Mouse (Mus musculus) midbrain, embryonic 15.5 days (tissue): Measurements from ENCODE around the gene Ccdc97. TPM values are rescaled to one million over a fixed set of nuclear protein-coding genes. Genes with fewer than 3 reads are reported as not detected.

Experiments
- ATAC-seq: fragments of 200-750 bp; cut with Nextera tagmentation; replicated peaks from 2 replicates; pipeline ENCODE4 v1.8.0; 2017; ENCODE audit warnings: moderate TSS enrichment
- H3K27ac ChIP-seq: fragments of 300-500 bp; sonication (generic); 2 replicates; pipeline ENCODE4 v1.5.1; 2015; ENCODE audit warnings: mild to moderate bottlenecking, inconsistent platforms
- H3K27me3 ChIP-seq: fragments of 300-500 bp; sonication (generic); replicated peaks from 2 replicates; pipeline ENCODE4 v1.6.1; 2015; ENCODE audit warnings: inconsistent platforms
- H3K36me3 ChIP-seq: fragments of 300-500 bp; sonication (generic); replicated peaks from 2 replicates; pipeline ENCODE4 v1.6.1; 2015; ENCODE audit warnings: inconsistent platforms
- H3K4me1 ChIP-seq: fragments of 300-500 bp; sonication (generic); 2 replicates; pipeline ENCODE4 v1.6.1; 2015; ENCODE audit warnings: inconsistent platforms
- H3K4me2 ChIP-seq: fragments of 300-500 bp; sonication (generic); 2 replicates; pipeline ENCODE4 v1.6.1; 2015; ENCODE audit warnings: inconsistent platforms, mild to moderate bottlenecking, moderate library complexity
- H3K4me3 ChIP-seq: fragments of 300-500 bp; sonication (generic); 2 replicates; pipeline ENCODE4 v1.5.1; 2015; ENCODE audit warnings: mild to moderate bottlenecking, inconsistent platforms
- H3K9ac ChIP-seq: fragments of 300-500 bp; sonication (generic); 2 replicates; pipeline ENCODE4 v1.6.1; 2015; ENCODE audit warnings: mild to moderate bottlenecking, inconsistent platforms
- H3K9me3 ChIP-seq: fragments of 300-500 bp; sonication (generic); 2 replicates; pipeline ENCODE4 v1.6.1; 2016; ENCODE audit warnings: inconsistent platforms
- WGBS: fragments of 180-500 bp; shearing (Covaris S2); methylation state at CpG from one replicate; pipeline ENCODE4 v1.1.7; 2015; ENCODE audit warnings: mixed read lengths; 5-methylcytosine and 5-hydroxymethylcytosine counted together
- polyA plus RNA-seq: library from polyadenylated mRNA; unstranded; fragments of >200 nt; fragmentation: Nextera tagmentation; extraction: Ambion mirVana; gene quantifications from 2 replicates; pipeline ENCODE4 v1.2.1, GENCODE M21; 2015

The Ccdc97 gene
- polyA plus RNA-seq, 1 experiment from 2014 or later: 40.2 TPM

DNA sequence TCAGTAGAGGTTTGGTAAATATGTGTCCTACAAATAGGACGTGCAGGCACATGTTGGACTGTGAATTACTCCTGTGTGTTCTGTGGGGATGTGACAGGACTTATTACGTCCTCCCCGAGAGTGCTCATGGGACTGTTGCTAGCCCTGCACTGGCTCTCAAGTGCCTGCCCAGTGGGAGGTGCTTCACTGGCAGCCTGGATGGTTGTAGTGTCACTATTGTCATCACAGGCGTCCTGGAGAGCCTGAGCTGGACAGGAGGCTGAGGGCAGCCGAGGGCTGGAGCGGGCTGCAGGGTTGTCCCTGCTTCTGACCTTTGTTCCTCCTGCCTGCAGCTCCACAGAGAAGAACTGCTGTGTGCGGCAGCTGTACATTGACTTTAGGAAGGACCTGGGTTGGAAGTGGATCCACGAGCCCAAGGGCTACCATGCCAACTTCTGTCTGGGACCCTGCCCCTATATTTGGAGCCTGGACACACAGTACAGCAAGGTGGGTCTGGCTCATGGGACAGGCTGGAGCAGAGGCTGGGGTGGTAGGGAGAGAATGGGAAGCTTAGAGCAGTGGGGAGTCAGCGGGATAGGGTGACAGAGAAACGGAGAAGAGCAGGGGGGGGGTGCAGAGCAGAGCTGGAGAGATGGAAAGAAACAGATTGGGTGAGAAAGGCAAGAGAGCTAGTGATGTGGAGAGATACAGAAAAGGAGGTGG lies 14.9 kb downstream of the Ccdc97 start:
- Histone ChIP-seq H3K9me3 (no peaks in the 10 kb centered on the region), H3K4me2 (peak overlapping the region; percentile 72), H3K4me3 (peak overlapping the region; percentile 39), H3K4me1 (peaks cover 14% of the 10 kb centered on the region), H3K27me3 (peaks cover 10% of the 10 kb centered on the region; the same call in 1 of the 2 replicates), H3K27ac (no peak overlapping the region), H3K36me3 (no peaks in the 10 kb centered on the region), H3K9ac (no peak overlapping the region)
- peak; percentile 53 for ATAC-seq
- 20% methylated on average over 10 of the region's 10 CpGs for WGBS

DNA sequence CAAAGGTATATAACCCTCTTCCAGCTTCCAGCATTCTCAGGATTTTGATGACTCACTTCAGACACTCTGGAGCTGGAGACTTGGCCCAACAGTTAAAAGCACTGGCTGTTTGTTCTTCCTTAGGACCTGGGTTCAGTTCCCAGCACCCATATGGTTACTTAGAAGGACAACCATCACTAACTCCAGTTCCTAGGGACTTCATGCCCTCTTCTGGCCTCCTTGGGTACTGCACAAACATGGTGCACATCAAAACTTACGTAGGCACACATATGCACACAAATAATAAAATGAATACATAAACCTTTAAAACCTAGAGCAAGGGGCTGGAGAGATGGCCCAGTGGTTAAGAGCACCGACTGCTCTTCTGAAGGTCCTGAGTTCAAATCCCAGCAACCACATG lies 16.5 kb downstream of the Ccdc97 start:
- no peak overlapping the region for H3K27ac ChIP-seq
- no peak for ATAC-seq
- H3K4me2 ChIP-seq: no peak overlapping the region
- H3K27me3 ChIP-seq: peaks cover 10% of the 10 kb centered on the region; the same call in 1 of the 2 replicates
- H3K36me3 ChIP-seq: no peaks in the 10 kb centered on the region
- no peak overlapping the region for H3K9ac ChIP-seq
- no peaks in the 10 kb centered on the region for H3K9me3 ChIP-seq
- H3K4me1 ChIP-seq: peaks cover 14% of the 10 kb centered on the region
- no peak overlapping the region for H3K4me3 ChIP-seq
- WGBS: 95% methylated on average over 2 of the region's 2 CpGs

DNA sequence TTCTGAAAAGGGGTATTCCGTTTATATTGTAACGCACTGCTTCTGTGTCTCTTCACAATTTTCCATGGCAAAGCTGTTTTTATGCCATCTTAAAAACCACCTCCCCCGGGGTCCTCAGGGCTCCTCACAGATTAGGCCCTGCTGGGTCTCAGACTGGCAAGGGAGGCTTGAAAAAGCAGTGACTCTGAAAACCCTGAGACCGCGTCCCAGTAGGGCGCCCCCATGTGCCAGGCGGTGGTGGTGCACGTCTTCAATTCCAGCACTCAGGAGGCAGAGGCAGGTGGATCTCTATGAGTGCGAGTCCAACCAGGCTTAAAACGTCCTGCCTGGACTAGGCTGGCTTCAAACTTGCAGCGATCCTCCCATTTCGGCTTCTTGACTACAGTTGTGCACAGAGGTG lies 18.2 kb downstream of the Ccdc97 start:
- no peak overlapping the region for H3K9ac ChIP-seq
- no peaks in the 10 kb centered on the region for H3K36me3 ChIP-seq
- no peak overlapping the region for H3K4me2 ChIP-seq
- H3K27me3 ChIP-seq: peaks cover 10% of the 10 kb centered on the region; the same call in 1 of the 2 replicates
- H3K9me3 ChIP-seq: no peaks in the 10 kb centered on the region
- H3K4me3 ChIP-seq: no peak overlapping the region
- WGBS: 75% methylated on average over 12 of the region's 12 CpGs
- ATAC-seq: no peak
- H3K4me1 ChIP-seq: peaks cover 14% of the 10 kb centered on the region
- no peak overlapping the region for H3K27ac ChIP-seq

DNA sequence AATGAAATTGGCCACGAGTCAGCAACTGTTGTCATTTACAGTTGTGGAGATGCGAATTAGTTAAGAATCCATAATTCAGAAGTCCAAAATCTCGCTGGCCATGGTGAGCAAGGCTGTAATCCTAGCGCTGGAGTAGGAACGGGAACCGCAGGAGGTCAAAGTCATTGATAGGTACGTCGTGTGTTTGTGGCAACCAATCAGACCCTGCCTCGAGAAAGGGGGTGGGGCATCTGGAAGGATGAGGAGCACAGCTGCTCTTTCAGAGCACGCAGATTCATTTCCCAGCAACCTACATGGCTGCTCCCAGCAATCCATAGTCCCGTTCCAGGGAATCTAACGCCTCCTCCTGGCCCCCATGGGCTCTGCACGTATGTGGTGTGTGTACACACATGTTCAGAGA lies 19.0 kb downstream of the Ccdc97 start:
- H3K9ac ChIP-seq: no peak overlapping the region
- H3K4me1 ChIP-seq: peaks cover 10% of the 10 kb centered on the region
- no peak overlapping the region for H3K27ac ChIP-seq
- 60% methylated on average over 13 of the region's 13 CpGs for WGBS
- no peak overlapping the region for H3K4me3 ChIP-seq
- peaks cover 10% of the 10 kb centered on the region; the same call in 1 of the 2 replicates for H3K27me3 ChIP-seq
- ATAC-seq: no peak
- H3K36me3 ChIP-seq: no peaks in the 10 kb centered on the region
- no peak overlapping the region for H3K4me2 ChIP-seq
- H3K9me3 ChIP-seq: no peaks in the 10 kb centered on the region

DNA sequence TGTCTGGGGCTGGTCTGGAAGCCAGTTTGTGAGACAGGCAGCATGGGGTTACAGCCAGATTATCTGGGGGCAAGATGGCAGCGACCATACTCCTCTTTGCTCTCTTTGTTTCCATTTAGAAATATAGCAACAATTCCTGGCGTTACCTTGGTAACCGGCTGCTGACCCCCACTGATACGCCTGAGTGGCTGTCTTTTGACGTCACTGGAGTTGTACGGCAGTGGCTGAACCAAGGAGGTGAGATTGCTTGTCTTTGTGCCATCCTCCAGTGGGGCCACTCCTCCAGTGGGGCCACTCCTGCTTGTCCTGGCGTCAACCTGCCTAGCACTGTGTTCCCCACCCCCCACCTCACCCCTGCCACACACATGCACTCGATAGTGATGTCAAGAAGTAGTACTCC lies 24.8 kb downstream of the Ccdc97 start:
- no peaks in the 10 kb centered on the region for H3K9me3 ChIP-seq
- WGBS: 46% methylated on average over 8 of the region's 8 CpGs
- no peak overlapping the region for H3K27ac ChIP-seq
- ATAC-seq: peak; percentile 67
- H3K9ac ChIP-seq: no peak overlapping the region
- no peak overlapping the region for H3K4me2 ChIP-seq
- H3K4me1 ChIP-seq: peaks cover 6% of the 10 kb centered on the region
- no peak overlapping the region for H3K4me3 ChIP-seq
- peaks cover 22% of the 10 kb centered on the region for H3K27me3 ChIP-seq
- no peaks in the 10 kb centered on the region for H3K36me3 ChIP-seq

DNA sequence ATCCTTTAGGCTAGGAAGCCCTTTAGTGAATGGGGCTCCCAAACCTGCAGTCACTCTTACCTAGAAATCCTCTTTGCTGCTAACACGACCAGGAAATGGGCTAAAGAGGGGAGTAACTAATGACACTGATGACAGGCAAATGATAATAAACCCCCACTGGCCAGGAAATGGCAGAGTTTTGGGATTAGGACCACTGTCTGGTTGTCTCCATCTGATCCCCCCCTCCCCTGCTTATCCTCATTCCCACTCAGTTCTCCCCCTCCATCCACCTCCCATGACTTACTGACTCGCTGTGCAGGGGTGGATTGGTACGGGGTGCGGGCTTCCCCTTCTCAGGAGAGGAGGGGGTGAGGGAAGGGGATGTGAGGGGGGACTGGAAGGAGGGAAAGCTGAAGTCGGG lies 28.8 kb downstream of the Ccdc97 start:
- peak overlapping the region; percentile 67; the same call in 1 of the 2 replicates for H3K4me2 ChIP-seq

DNA sequence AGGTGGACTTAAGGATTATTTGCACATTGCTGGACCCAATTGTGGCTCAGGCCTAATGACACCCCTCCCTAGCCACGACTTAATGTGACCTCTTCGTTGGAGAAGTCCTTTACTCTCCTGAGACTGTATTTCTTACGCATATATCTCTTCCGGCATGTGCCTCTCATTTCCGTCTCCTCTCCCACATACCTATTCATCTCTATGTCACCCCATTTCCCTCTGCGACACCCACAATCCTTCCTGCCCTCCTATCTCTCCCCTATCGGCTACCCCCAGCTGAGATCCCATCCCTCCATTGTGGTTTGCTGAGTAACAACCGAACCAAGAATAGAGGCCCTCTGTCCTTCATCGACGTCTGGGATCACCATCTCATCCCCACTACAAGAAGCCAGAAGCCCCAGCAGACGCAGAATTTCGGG lies 29.3 kb downstream of the Ccdc97 start:
- peak overlapping the region; percentile 39 for H3K4me3 ChIP-seq
- H3K9me3 ChIP-seq: no peaks in the 10 kb centered on the region
- H3K4me2 ChIP-seq: peak overlapping the region; percentile 67
- H3K9ac ChIP-seq: no peak overlapping the region
- H3K27me3 ChIP-seq: peaks cover 59% of the 10 kb centered on the region
- ATAC-seq: no peak
- no peak overlapping the region for H3K27ac ChIP-seq
- no peaks in the 10 kb centered on the region for H3K36me3 ChIP-seq
- peaks cover 33% of the 10 kb centered on the region for H3K4me1 ChIP-seq
- WGBS: 13% methylated on average over 12 of the region's 12 CpGs

More for the DNA sequence above, 28.8 kb downstream of the Ccdc97 start:
- Histone ChIP-seq H3K27ac (no peak overlapping the region), H3K4me3 (no peak overlapping the region), H3K36me3 (no peaks in the 10 kb centered on the region), H3K9ac (no peak overlapping the region), H3K27me3 (peaks cover 59% of the 10 kb centered on the region), H3K9me3 (no peaks in the 10 kb centered on the region), H3K4me1 (peaks cover 33% of the 10 kb centered on the region)
- no peak for ATAC-seq
- WGBS: 48% methylated on average over 5 of the region's 5 CpGs

DNA sequence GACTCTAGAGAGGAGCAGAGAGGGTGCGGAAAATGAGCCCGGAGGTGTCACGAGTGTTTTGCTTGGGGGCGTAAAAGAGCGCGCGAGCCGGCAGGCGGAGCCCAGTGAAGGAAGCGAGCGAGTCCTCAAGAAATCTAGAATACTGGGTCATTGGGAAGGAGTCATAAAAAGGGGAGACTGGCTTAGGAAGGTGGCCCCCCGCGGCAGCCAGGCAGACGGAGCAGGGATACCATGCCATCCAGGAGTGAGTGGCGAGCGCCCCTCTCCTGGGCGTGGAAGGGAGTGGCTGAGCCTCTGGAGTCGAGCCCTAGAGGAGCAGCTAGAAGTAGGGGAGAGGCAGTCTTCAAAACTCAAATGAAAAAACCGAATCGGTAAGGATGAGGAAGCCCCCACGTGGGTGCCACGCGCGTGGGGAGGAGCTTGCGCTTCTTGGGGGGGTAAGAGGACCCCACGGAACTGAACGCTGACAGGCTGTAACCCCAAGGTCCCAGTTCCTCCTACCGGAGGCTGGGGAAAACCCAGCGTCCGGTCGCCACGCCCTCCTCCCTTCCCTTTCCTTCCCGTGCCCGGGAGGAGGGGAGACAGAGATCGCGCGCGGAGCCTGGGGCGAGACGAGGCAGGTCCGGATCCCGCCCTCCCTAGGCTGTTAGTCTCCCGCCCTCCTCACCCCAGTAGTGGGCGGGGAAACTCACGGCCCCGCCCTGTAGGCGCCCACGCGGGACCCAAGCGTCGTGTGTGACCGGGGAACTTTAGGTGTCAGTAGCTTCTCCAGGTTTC lies 29.9 kb downstream of the Ccdc97 start:
- WGBS: 1% methylated on average over 42 of the region's 52 CpGs
- Histone ChIP-seq H3K27ac (no peak overlapping the region), H3K4me2 (peak overlapping the region; percentile 67), H3K36me3 (no peaks in the 10 kb centered on the region), H3K9ac (peak overlapping the region; percentile 34), H3K4me1 (peaks cover 33% of the 10 kb centered on the region), H3K4me3 (peak overlapping the region; percentile 39), H3K9me3 (no peaks in the 10 kb centered on the region), H3K27me3 (peaks cover 59% of the 10 kb centered on the region)
- ATAC-seq: no peak; the same call in 1 of the 2 replicates

DNA sequence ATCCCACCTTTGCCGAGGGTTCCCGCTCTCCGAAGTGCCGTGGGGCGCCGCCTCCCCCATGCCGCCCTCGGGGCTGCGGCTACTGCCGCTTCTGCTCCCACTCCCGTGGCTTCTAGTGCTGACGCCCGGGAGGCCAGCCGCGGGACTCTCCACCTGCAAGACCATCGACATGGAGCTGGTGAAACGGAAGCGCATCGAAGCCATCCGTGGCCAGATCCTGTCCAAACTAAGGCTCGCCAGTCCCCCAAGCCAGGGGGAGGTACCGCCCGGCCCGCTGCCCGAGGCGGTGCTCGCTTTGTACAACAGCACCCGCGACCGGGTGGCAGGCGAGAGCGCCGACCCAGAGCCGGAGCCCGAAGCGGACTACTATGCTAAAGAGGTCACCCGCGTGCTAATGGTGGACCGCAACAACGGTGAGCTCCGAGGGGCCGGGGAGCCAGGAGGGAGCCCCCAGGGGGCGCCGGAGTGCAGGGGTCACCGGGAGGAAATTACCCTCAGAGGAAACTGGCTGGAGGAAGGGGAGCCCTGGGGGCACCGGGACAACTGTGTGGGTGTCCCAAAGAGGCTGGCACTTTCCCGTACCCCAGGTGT lies 31.0 kb downstream of the Ccdc97 start:
- no peak for ATAC-seq
- under 1% methylated on average over 47 of the region's 47 CpGs for WGBS
- Histone ChIP-seq H3K27me3 (peaks cover 59% of the 10 kb centered on the region), H3K9ac (peak overlapping the region; percentile 39), H3K4me3 (peak overlapping the region; percentile 39), H3K27ac (no peak overlapping the region), H3K9me3 (no peaks in the 10 kb centered on the region), H3K4me1 (peaks cover 33% of the 10 kb centered on the region), H3K36me3 (no peaks in the 10 kb centered on the region), H3K4me2 (peak overlapping the region; percentile 67)

DNA sequence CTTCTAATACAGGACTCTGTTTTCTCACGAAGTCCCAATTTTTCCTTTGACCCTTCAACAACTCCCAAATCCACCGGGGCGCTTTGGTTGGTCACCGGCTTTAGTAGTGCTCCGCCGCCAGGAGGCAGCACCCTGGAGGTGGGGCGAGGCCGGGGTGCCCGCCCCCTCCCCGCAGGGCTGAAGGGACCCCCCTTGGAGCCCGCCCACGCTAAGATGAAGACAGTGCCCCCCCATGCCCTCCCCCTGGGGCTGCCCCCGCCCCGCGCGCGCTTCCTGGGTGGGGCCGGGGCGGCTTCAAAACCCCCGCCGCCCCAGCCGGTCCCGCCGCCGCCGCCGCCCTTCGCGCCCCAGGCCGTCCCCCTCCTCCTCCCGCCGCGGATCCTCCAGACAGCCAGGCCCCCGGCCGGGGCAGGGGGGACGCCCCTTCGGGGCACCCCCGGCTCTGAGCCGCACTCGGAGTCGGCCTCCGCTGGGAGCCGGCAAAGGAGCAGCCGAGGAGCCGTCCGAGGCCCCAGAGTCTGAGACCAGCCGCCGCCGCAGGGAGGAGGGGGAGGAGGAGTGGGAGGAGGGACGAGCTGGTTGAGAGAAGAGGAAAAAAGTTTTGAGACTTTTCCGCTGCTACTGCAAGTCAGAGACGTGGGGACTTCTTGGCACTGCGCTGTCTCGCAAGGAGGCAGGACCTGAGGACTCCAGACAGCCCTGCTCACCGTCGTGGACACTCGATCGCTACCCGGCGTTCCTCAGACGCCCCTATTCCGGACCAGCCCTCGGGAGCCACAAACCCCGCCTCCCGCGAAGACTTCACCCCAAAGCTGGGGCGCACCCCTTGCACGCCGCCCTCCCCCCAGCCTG lies 32.0 kb downstream of the Ccdc97 start, which contains the start of gene Tgfb1:
Gene Tgfb1 (plus strand): TSS at position 323 of the 852 bp plus-strand sequence.
- WGBS: under 1% methylated on average over 44 of the region's 69 CpGs
- H3K27me3 ChIP-seq: peaks cover 59% of the 10 kb centered on the region
- H3K36me3 ChIP-seq: no peaks in the 10 kb centered on the region
- no peak within 1 kb of the TSS for H3K27ac ChIP-seq
- H3K4me2 ChIP-seq: peak within 1 kb of the TSS; percentile 67
- no peak for ATAC-seq
- H3K4me1 ChIP-seq: peaks cover 40% of the 10 kb centered on the region
- peak within 1 kb of the TSS; percentile 39 for H3K4me3 ChIP-seq
- peak within 1 kb of the TSS; percentile 39 for H3K9ac ChIP-seq
- H3K9me3 ChIP-seq: no peaks in the 10 kb centered on the region

DNA sequence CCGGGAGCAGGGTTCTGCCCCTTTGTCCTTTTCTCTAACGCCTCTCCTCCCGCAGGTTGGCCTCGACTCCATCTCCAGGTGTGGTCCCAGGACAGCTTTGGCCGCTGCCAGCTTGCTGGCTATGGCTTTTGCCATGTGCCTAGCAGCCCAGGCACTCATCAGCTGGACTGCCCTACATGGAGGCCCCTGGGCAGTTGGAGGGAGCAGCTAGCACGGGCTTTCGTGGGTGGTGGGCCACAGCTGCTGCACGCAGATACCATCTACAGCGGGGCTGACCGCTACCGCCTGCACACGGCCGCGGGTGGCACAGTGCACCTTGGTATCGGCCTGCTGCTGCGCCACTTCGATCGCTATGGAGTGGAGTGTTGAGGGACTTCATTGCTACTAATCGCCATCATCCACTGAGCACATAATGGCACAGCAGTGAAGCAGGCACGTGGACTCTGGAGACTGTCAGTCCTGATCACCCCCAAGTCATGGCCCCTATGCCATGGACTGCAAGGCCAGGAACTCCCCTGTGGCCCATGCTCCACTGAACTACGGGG lies 32.9 kb downstream of the Ccdc97 start:
- Histone ChIP-seq H3K27me3 (peaks cover 54% of the 10 kb centered on the region), H3K9me3 (no peaks in the 10 kb centered on the region), H3K4me3 (no peak overlapping the region), H3K9ac (no peak overlapping the region), H3K36me3 (no peaks in the 10 kb centered on the region), H3K4me2 (no peak overlapping the region), H3K4me1 (peaks cover 49% of the 10 kb centered on the region), H3K27ac (no peak overlapping the region)
- ATAC-seq: no peak
- WGBS: 72% methylated on average over 21 of the region's 21 CpGs
